Mouse (Mus musculus): ENCODE measurements around the gene Rpl36. TPM values are rescaled to one million over a fixed set of nuclear protein-coding genes. Genes with fewer than 3 reads are reported as not detected.

The Rpl36 gene
- polyA plus RNA-seq, 1 experiment from 2014 or later = 1,173 TPM

- Histone ChIP-seq H3K27ac (replicated peaks) (no peak overlapping the region), H3K4me2 (replicated peaks) (peak overlapping the region; percentile 25; the same call in 1 of the 2 replicates)
- ATAC-seq (ENCODE audit: low FRiP score, low read depth) = no peak
Measured at GRCm38 (mm10) chr17:56663659-56664058, 50.4 kb downstream of the Rpl36 start.

More at GRCm38 (mm10) chr17:56663659-56664058, 50.4 kb downstream of the Rpl36 start:
- Histone ChIP-seq H3K9ac (replicated peaks) (no peak overlapping the region), H3K4me1 (peaks cover 17% of the 10 kb centered on the region), H3K4me3 (no peak overlapping the region), H3K36me3 (no peaks in the 10 kb centered on the region), H3K9me3 (no peaks in the 10 kb centered on the region), H3K27me3 (peaks cover 14% of the 10 kb centered on the region)
- 65% methylated on average over 3 of the region's 3 CpGs for WGBS

Other genes starting within 250 kb of the Rpl36 start
- gene Ptprs, start 136.9 kb upstream of the Rpl36 start, polyA plus RNA-seq (2016; fragmentation: Nextera tagmentation; extraction: Ambion mirVana) = 290 and 332 TPM in 2 replicates
- not detected in 2 replicates for gene Znrf4, start 101.0 kb upstream of the Rpl36 start, polyA plus RNA-seq (2016; fragmentation: Nextera tagmentation; extraction: Ambion mirVana)
- 1.6 and 1.9 TPM in 2 replicates for gene Gm20219, start 59.0 kb upstream of the Rpl36 start, polyA plus RNA-seq (2016; fragmentation: Nextera tagmentation; extraction: Ambion mirVana)
- 94.7 and 107 TPM in 2 replicates for gene Safb2, start 28.8 kb upstream of the Rpl36 start, polyA plus RNA-seq (2016; fragmentation: Nextera tagmentation; extraction: Ambion mirVana)
- gene Safb, start 28.6 kb upstream of the Rpl36 start, polyA plus RNA-seq (2016; fragmentation: Nextera tagmentation; extraction: Ambion mirVana) = 168 and 177 TPM in 2 replicates
- 174 and 178 TPM in 2 replicates for gene 2410015M20Rik, start 3.6 kb upstream of the Rpl36 start, polyA plus RNA-seq (2016; fragmentation: Nextera tagmentation; extraction: Ambion mirVana)
- gene Lonp1, start 13.5 kb downstream of the Rpl36 start, polyA plus RNA-seq (2016; fragmentation: Nextera tagmentation; extraction: Ambion mirVana) = 52.1 TPM in 2 replicates
- gene Catsperd, start 14.7 kb downstream of the Rpl36 start, polyA plus RNA-seq (2016; fragmentation: Nextera tagmentation; extraction: Ambion mirVana) = 0.80 and 1.1 TPM in 2 replicates
- gene Ranbp3, start 59.9 kb downstream of the Rpl36 start, polyA plus RNA-seq (2016; fragmentation: Nextera tagmentation; extraction: Ambion mirVana) = 109 and 115 TPM in 2 replicates
- gene Ndufa11, start 104.4 kb downstream of the Rpl36 start, polyA plus RNA-seq (2016; fragmentation: Nextera tagmentation; extraction: Ambion mirVana) = 325 and 338 TPM in 2 replicates
- 15.4 and 18.2 TPM in 2 replicates for gene Vmac, start 104.6 kb downstream of the Rpl36 start, polyA plus RNA-seq (2016; fragmentation: Nextera tagmentation; extraction: Ambion mirVana)
- 6.7 and 8.8 TPM in 2 replicates for gene Nrtn, start 144.1 kb downstream of the Rpl36 start, polyA plus RNA-seq (2016; fragmentation: Nextera tagmentation; extraction: Ambion mirVana)
- 48.7 and 53.9 TPM in 2 replicates for gene Dus3l, start 151.3 kb downstream of the Rpl36 start, polyA plus RNA-seq (2016; fragmentation: Nextera tagmentation; extraction: Ambion mirVana)
- 2.0 TPM in 2 replicates for gene Prr22, start 156.8 kb downstream of the Rpl36 start, polyA plus RNA-seq (2016; fragmentation: Nextera tagmentation; extraction: Ambion mirVana)
- gene Rfx2, start 217.6 kb downstream of the Rpl36 start, polyA plus RNA-seq (2016; fragmentation: Nextera tagmentation; extraction: Ambion mirVana) = 6.3 and 8.2 TPM in 2 replicates